Mouse (Mus musculus) liver, adult (tissue): Measurements from ENCODE around the gene Synpo2.

ENCODE experiments used
- GATA4 ChIP-seq: IDR thresholded peaks from 2 replicates; pipeline ENCODE4 v1.6.1; 2014; ENCODE audit warnings: mild to moderate bottlenecking, low read length; ENCODE audit not compliant: insufficient replicate concordance

Gene Synpo2

DNA sequence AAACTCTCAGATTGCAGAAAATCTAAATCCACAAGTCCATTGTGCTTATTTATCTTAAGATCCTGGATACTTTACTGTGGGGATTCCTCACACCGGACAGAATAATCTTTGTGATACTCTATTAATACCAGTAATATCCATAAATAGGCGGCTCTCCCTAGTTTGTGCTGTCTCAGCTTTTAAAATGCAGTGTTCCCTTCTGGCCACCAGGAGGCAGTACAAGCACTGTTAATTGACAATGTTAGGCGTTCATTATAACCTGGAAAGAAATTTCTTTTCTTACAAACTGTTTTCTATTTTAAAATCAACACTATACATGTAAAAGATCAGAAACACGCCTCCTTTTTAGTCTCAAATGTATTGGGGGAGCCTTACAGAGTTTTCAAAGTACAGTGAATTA, 75.2 kb downstream of the Synpo2 start:
- TF ChIP-seq GATA4, result no peak

DNA sequence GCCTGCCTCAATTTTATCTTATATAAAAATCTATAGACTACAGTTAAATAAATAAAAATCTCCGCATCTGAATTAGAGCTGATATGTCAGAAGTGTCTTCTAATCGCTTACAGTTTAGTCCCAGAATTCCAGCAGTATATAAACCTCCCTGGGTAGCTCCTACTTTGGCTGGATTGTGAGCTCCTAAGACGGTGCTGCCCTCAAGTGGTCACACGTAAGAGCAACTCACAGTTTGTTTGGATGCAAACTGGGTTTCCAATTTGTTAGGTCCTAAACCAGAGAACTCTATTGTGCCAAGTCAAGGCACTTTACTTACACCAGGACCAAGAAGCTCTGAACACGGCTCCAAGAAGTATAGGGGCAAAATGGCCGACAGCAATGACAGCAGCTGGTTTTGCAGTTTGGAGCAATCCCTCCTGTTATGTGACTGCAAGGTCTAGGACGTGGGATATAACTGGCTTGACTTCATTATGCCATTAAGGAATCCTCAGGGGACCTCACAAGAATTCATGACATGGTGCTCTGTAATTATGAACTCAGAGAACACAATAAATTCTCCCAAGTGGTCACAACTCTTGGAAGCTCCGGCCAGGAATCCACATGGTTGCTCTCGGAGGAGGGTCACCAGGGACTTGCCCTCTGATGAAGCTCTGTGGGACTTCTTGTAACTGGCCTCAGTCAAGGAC, 76.7 kb downstream of the Synpo2 start:
- no peak for TF ChIP-seq GATA4

DNA sequence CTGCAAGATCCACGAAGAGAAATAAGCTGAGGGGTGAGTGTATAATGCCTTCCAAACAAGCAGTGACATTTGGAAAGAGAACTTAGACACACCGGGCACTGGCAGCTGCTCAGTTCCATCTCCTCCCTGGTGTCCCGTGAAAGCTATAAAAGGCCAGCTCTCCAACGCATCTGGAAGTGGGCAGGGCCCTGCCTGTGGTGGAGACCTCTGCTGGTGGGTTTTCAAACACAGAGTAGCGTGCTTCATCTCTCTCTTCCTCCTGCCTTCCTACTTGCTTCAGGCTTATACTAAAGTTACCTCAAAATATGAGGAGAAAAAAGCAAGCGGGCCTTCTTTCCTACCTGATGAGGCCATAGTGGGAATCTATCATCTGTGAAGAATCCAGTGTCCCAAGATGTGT, 77.4 kb downstream of the Synpo2 start:
- no peak for TF ChIP-seq GATA4

DNA sequence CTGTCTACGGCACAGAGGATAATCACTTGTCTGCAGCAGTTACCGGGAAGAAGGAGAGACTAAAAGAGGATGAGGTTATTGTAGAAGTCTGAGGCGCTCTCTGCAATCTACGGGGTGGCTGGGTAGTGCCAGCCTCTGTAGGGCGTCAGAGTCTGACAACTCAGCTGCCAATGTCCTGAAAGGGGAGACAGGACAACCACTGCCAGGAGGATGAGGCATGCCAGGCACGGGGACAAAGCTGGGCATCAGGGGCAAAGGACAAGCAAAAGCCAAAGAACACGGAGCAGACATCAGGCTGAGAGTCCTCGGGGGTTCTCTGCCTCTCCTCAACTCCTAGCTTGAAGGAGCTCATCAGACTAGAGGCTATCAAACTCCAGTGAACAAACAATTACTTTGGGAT, 82.6 kb downstream of the Synpo2 start:
- no peak for TF ChIP-seq GATA4

DNA sequence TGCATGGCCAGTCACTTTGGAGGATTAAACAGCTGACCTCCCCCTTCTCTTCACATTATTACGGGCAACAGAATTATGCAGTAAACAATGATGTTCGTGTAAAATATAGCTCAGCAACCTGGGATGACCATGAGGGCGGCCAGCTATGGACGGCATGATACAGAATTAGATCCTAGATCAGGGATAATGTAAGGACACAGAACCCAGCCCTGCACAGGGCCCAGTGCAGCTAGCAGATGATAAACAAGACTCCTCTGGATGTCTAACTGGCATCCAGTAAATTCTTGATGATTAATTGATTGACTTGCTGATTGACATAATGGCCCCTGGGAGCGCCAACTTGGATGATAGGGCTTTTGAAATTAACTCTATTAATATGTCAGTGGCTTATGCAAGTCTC, 83.0 kb downstream of the Synpo2 start:
- no peak for TF ChIP-seq GATA4

DNA sequence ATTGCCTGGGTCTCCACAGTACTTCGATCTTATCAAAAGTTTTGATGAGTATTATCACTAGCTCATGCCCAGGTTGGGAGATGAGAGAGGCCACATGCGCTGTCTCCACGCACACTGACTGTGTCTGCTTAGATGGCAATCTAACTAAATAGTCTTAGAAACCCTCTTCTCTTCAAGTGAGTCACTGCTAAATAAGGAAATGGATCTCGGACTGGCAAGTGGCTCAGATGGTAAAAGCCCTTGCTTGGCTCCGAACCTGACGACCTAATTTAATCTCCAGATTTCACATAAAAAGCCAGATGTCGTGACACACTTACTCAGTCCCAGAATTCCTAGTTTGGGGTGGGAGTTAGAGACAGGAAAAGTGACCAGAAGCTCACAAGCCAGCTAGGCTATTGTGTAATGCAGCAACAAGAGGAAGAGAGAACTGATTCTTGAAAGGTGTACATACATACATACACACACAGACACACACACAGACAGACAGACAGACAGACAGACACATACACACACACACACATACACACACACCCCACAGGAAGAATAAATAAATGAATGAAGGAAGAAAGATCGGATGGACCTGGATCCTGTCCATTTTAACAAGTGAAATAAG, 85.3 kb downstream of the Synpo2 start:
- TF ChIP-seq GATA4, result no peak

DNA sequence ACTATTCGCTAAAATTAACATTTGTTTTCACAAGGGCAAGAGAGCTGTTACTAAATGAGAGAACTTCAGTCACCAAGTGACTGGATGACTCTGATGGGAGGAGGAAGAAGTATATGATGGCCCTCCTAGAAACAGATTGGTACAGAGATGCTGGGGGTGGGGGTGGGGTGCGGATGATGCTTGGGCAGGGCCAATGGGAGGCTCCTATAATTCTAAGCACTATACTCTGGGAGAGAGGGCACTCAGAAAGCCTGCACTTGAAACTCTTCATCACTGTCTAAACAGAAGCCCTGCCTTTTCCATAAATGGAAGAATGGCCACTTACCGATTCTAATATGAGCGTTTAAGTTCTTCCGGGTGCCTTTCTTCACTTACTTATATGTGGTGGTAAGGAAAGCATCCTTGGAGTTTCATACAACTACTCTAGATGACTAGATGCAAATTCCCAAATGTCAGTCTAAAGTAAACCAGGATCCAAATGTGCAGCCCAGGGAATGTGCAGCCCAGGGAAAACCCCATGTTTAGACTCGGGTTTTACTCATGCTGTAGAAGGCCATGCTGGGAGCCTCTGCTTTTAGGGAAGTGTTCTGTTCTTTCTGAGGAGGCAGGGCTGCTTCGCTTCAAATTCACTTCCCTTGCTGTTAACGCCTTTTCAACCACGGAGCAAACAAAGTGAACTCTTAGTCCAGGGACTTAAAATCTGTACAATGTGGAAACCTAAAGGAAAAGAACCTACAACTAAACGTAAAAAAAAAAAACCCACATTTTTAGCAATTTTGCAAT, 86.4 kb downstream of the Synpo2 start:
- no peak for TF ChIP-seq GATA4

DNA sequence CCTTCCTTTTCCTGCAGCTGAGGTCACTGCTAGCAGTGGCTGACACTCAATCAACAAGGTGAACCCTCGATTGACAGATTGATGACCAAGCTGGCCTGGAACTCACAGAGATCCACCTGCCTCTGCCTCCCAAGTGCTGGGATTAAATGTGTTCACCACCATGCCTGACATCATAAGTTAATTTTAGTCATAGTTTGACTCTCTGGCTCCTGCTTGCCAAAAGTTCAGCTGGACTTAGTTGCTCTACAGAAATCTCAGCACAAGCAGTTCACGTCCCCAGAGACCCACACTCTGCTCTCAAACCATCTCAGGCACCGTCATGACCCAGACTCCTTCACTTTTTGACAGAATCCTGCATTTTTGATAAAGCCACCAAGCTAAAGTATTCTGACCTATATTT, 87.3 kb downstream of the Synpo2 start:
- TF ChIP-seq GATA4, result no peak

DNA sequence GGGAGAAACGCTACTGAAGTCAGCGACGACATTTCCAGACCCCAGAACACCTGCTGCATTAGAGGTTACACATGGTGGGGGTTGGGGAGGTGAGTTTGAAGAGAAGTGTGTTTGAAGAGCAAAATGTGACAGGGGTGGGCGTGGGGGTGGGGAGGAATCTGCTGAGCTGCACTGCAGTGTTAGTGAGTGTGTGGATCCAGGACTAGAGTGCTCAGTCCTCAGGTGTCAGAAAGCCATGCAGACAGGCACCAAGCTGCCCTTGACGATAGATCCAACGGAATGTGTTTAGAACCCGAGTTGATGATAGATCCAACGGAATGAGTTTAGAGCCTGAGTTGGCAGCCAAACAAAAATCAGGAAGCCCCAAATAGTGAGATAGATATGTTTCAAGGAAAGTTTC, 89.4 kb downstream of the Synpo2 start:
- no peak for TF ChIP-seq GATA4

DNA sequence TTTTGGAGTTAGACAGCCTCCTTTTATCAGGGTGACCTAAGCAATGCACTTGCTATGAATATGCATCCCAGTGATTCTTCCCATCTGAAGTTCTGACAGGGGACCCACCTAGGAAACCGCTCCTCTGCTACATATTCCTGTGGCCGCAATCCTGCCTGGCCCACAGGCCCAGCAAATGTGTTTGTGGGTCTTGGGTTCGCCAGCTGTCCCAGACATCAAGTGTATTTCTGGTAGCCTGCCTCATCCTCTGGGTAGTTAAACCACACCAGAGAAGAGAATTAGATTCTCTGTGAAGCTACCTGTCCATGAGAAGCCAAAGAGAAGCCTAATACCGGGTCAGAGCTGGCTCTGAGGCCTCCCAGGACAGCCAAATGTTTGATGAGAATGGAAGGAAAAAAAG, 90.0 kb downstream of the Synpo2 start:
- TF ChIP-seq GATA4, result no peak

DNA sequence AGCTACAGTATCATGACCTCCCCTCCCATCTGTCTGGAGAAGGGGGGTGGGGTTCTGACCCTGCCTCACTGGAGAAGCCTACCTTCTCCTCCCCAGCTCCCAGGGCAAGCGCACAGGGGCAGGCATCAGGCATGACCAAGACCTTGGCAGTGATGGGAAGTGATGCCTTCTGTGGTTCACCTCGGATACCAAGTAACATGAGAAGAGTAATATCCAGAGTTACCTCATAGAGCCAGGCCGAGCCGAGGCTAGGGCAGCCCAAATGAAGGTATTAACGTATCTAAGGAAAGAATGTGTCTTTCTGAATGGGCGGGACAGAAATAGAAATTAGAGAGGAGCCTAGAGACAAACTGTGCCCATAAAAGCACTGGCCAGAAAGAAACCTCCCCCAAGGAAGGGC, 92.5 kb downstream of the Synpo2 start:
- no peak for TF ChIP-seq GATA4

DNA sequence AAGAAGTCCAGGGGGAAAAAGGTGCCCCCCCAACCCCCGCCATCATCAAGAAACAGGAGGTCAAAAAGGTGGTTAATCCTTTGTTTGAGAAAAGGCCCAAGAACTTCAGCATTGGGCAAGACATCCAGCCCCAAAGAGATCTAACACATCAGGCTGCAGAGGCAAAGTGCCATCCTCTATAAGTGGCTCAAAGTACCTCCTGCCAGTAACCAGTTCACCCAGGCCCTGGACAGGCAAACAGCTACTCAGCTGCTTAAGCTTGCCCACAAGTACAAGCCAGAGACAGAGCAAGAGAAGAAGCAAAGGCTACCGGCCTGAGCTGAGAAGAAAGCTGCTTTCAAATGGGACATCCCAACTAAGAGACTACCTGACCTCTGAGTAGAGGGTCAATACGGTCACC, 93.7 kb downstream of the Synpo2 start:
- TF ChIP-seq GATA4, result no peak

DNA sequence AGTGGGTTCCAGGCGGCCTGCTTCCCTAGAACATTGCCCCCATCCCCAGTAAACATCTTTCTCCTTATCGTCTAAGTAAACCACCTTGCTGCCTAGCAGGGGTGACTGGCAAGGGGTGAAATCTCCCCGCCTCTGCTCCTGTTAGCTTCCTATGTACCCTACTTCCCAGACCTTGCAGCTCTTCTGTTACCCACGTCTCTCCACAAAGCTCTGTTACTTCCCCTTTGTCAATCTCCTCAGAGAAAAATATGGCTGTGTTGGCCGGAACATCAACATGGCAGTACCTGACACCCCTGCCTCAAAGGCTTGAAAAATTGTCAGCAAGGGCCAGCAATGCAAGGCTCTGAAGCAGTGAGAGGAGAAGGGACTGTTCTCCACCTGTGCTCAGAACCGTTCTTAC, 94.9 kb downstream of the Synpo2 start:
- no peak for TF ChIP-seq GATA4

DNA sequence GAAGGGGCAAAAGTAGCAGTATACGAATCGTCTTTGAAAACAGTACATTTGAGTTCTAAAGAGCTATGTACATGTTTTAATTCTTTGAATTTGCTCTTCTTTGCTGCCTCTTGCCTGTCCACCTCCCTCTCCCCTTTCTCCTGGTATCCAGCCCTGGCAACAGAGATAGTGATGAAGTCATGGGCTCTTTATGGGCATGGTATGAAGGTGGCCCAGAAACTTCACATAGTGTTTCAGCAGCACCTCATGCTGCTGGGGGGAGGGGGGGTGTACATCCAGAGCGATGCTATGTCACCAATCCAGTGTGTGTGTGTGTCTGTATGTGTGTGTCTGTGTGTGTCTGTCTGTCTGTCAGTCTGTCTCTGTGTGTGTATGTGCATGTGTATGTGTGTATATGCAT, 95.8 kb downstream of the Synpo2 start:
- no peak for TF ChIP-seq GATA4

DNA sequence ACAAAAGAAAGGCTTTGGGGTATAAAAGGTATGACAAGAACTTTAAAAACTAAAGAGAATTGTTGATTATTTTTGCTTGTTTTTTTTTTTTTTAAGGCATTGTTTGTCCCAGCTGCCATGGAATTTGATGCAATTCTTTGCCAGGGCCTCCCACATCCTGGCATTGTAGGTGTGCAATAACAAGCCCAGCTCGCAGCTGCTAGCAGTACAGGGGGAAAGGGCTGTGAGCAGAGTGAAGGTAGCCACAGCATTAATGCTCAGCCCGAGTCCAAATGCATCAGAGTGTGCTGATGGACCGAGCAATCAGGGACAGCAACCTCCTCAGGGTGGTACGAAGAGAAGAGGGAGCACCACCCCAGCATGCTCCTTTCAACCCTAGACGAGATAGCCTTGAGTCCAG, 96.3 kb downstream of the Synpo2 start:
- no peak for TF ChIP-seq GATA4

DNA sequence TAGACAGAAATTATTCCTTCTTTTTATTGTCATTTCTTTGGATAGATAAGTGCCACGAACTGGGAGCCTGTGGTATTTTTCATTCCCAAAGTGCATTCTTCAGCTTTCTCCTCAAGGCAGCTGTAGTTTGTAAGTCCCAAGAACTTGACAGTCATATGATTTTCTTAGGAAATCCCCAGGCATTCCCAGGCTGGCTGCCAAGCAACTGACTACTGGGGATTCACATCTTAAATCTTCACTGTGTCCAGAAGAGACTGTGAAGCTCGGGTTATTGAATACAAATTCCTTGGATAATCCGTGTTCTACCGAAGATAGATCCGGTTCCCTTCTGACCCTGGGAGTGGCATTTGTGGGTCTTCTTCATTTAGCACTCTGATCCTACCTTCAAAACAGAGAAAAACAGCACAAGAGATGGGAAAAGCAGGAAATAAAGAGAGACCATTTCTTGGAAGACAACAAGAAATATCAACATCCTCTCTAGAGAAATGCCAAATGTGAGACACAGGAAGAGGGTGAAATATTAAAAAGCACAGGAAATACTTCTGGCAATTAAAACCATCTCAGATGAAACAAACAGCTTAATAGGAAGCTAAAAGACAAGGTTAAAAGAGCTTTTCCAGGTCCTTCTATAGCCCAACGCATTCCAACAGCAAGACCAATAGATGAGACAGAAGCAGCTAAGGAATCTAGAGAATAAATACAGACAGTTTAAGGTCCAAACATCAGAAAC, 97.5 kb downstream of the Synpo2 start:
- no peak for TF ChIP-seq GATA4

DNA sequence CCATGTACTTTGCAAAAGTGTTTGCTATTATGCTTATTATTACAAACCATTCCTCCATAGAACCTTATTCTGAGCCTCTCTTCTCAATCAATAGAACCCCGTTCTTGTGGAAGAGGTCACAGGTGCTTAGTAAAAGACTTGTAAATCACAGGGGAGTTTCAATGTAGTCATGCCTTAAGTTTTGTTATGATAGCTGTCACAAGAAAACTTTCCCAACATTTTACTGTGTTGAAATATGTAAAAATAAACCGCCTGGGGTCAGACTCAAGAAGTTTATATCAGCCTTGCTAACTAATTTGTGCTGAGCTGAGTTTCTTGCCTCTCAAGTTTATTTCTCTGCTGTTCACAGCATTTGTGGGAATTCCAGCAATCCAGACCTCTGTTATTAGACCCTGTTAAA, 103.8 kb downstream of the Synpo2 start:
- TF ChIP-seq GATA4, result no peak
